ENCODE assay signal across 22 mouse cellular contexts in the genomic region with DNA sequence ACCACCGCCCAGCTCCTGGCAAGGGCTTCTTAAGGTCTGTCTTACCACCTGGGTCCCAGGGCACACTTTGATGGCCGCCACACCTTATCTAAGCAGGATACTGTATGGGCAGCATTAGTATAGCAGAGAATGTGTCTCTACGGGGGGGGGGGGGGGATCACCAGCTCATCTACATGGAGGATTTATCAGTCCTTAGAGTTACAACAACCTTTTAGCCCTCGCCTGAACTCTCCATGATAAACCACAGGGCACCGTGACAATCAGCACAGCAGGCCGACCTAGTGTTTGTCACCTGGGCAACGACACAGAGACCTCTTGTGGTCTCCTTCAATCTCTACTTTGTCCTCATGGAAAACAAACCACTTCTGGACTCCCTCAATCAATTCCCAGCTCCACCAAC.
DNase-seq lines count a peak whose midpoint lies in the region; ATAC-seq and TF ChIP-seq lines count a peak whose summit lies in the region.
"Had no signal": no experiment of that assay in that cellular context is flagged by ENCODE, and none has a peak within 500 bp of the region (broad histone marks: within the 10 kb centered on the region; RNA-seq: fewer than 3 reads in every experiment).

No protein-coding gene starts in this region.

- no peaks in the 10 kb centered on the region for H3K27me3 ChIP-seq in MEL (ENCODE audit: control insufficient read depth in 1 of 2, insufficient read depth in 2 of 2, low read length in 2 of 2)
- H3K27me3 ChIP-seq in liver, embryonic 14.5 days (ENCODE audit: control insufficient read depth, insufficient read depth, low read length), result no peaks in the 10 kb centered on the region
- H3K27me3 ChIP-seq: embryonic facial prominence, embryonic 13.5 days; kidney, embryonic 15.5 days; limb, embryonic 15.5 days had no signal

- peak; percentile 64 for DNase-seq in MEL (ENCODE audit: low read depth, low spot score)
- peak; percentile 28 for DNase-seq in c-Kit-positive CD71-positive TER-119-negative erythroid progenitor cells, embryonic 14.5 days (ENCODE audit: low read depth)
- DNase-seq in liver, embryonic 14.5 days (ENCODE audit: low read depth in 3 of 3, low spot score in 3 of 3), result peak in 1 of 3 experiments; percentile 30
- no peak for DNase-seq in left cerebral cortex, adult 18-20 months (ENCODE audit: low spot score in 2 of 2)
- no peak for DNase-seq in right cerebral cortex, postnatal 14 days
- DNase-seq: adrenal gland, adult 8-10 months; B cell, adult 2 months; cerebellum, adult 9-11 months; embryo, embryonic 11 days; gastrocnemius, postnatal 10 days; kidney, adult 18-20 months; kidney, postnatal 25 days; right cerebral cortex, adult 18-20 months had no signal

- peak overlapping the region; percentile 60 for H3K27ac ChIP-seq in MEL (ENCODE audit: control insufficient read depth, low read depth, low read length)
- H3K27ac ChIP-seq in liver, embryonic 14.5 days, result no peak overlapping the region
- H3K27ac ChIP-seq: embryonic facial prominence, embryonic 13.5 days; kidney, embryonic 15.5 days; limb, embryonic 10.5 days; limb, embryonic 15.5 days had no signal

- ATAC-seq in liver, embryonic 14.5 days (ENCODE audit: insufficient read depth), result peak; percentile 69
- peak; percentile 58 for ATAC-seq in megakaryocyte-erythroid progenitor cell, adult 5-6 weeks (replicated peaks; ENCODE audit: low FRiP score, low TSS enrichment, poor library complexity, severe bottlenecking)
- ATAC-seq: activated CD4-positive, CD25-positive, alpha-beta regulatory T cell, adult 4 months; hindbrain, embryonic 16.5 days; midbrain, embryonic 16.5 days had no signal

- 17% methylated on average over 7 of the region's 7 CpGs for WGBS in liver, embryonic 14.5 days (ENCODE audit: insufficient replicate concordance)

- H3K4me3 ChIP-seq in MEL (ENCODE audit: control insufficient read depth in 1 of 2, insufficient read depth in 1 of 2, low read depth in 2 of 2, low read length in 2 of 2), result no peak overlapping the region
- H3K4me3 ChIP-seq in liver, embryonic 14.5 days (ENCODE audit: insufficient read depth in 1 of 2, low read depth in 2 of 2, low read length in 2 of 2), result no peak overlapping the region
- H3K4me3 ChIP-seq: embryonic facial prominence, embryonic 13.5 days; kidney, embryonic 15.5 days; limb, embryonic 10.5 days; limb, embryonic 15.5 days had no signal

- TF ChIP-seq POLR2A in MEL (IDR thresholded peaks at IDR 0.05; ENCODE audit: control insufficient read depth in 1 of 2, insufficient read depth in 1 of 2, low read depth in 1 of 2, low read length in 2 of 2, poor library complexity in 1 of 2), result no peak

- H3K79me2 ChIP-seq in MEL (ENCODE audit: control insufficient read depth, insufficient read depth, low read length, poor library complexity), result no peaks in the 10 kb centered on the region

- TF ChIP-seq EP300 in MEL (IDR thresholded peaks at IDR 0.05; ENCODE audit: low read depth in 1 of 2, low read length in 2 of 2), result peak in 1 of 2 experiments; percentile 23; a peak in 2 of 4 replicates
- TF ChIP-seq EP300 in liver, embryonic 14.5 days (IDR thresholded peaks at IDR 0.05; ENCODE audit: low read depth), result peak; percentile 38

- no peak for TF ChIP-seq CTCF in MEL (IDR thresholded peaks at IDR 0.05 in 2 of 3, conservative IDR thresholded peaks at IDR 0.05 in 1 of 3; ENCODE audit: control insufficient read depth in 1 of 3, insufficient read depth in 1 of 3, low read depth in 2 of 3, low read length in 3 of 3, poor library complexity in 1 of 3, severe bottlenecking in 1 of 3)
- TF ChIP-seq CTCF in liver, embryonic 14.5 days (IDR thresholded peaks at IDR 0.05; ENCODE audit: low read depth), result 0 out of 2 replicates have a peak, but pooled peaks have one; percentile 3

- no peak overlapping the region for H3K4me2 ChIP-seq in liver, embryonic 14.5 days (ENCODE audit: low read depth)
- H3K4me2 ChIP-seq: embryonic facial prominence, embryonic 13.5 days; kidney, embryonic 15.5 days; limb, embryonic 15.5 days; midbrain, embryonic 11.5 days had no signal

- peaks cover 24 to 28% of the 10 kb centered on the region in 2 experiments for H3K4me1 ChIP-seq in MEL (ENCODE audit: control insufficient read depth in 1 of 2, insufficient read depth in 2 of 2, low read length in 2 of 2)
- H3K4me1 ChIP-seq in liver, embryonic 14.5 days (replicated peaks; ENCODE audit: control insufficient read depth in 2 of 2, insufficient read depth in 2 of 2, low read length in 1 of 2), result peaks cover 27 to 43% of the 10 kb centered on the region in 2 experiments

- H3K9ac ChIP-seq in MEL (ENCODE audit: control insufficient read depth, low read depth, low read length, poor library complexity, severe bottlenecking), result 0 out of 2 replicates have a peak overlapping the region, but pooled peaks have one; percentile 9
- no peak overlapping the region for H3K9ac ChIP-seq in liver, embryonic 14.5 days (replicated peaks)
- H3K9ac ChIP-seq: embryonic facial prominence, embryonic 13.5 days; kidney, embryonic 15.5 days; limb, embryonic 15.5 days had no signal

- no peak for TF ChIP-seq RAD21 in MEL (IDR thresholded peaks at IDR 0.05; ENCODE audit: low read depth, low read length)

- peaks cover 0 to 34% of the 10 kb centered on the region in 2 experiments; a peak in 2 of 4 replicates for H3K36me3 ChIP-seq in MEL (ENCODE audit: control insufficient read depth in 1 of 2, insufficient read depth in 2 of 2, low read length in 2 of 2)
- no peaks in the 10 kb centered on the region for H3K36me3 ChIP-seq in liver, embryonic 14.5 days (replicated peaks; ENCODE audit: control insufficient read depth, insufficient read depth, low read depth)
- H3K36me3 ChIP-seq: embryonic facial prominence, embryonic 13.5 days; kidney, embryonic 15.5 days; limb, embryonic 10.5 days; limb, embryonic 15.5 days had no signal

- no peaks in the 10 kb centered on the region for H3K9me3 ChIP-seq in MEL (replicated peaks; ENCODE audit: insufficient read depth, low read length)
- no peaks in the 10 kb centered on the region for H3K9me3 ChIP-seq in liver, embryonic 14.5 days (ENCODE audit: control insufficient read depth, low read length)
- H3K9me3 ChIP-seq: embryonic facial prominence, embryonic 13.5 days; kidney, embryonic 15.5 days; limb, embryonic 10.5 days; limb, embryonic 15.5 days had no signal

TF ChIP-seq in MEL, 35 proteins besides CTCF, POLR2A, EP300 and RAD21:
- TF ChIP-seq E2F4 (IDR thresholded peaks at IDR 0.05; ENCODE audit: borderline replicate concordance, low read depth, low read length) (no peak), TAL1 (IDR thresholded peaks at IDR 0.05; ENCODE audit: low read length) (peak; percentile 51; the same call in 1 of the 2 replicates), ZNF384 (IDR thresholded peaks at IDR 0.05; ENCODE audit: low read depth, low read length) (peak; percentile 75), MYB (IDR thresholded peaks at IDR 0.05; ENCODE audit: low read depth, low read length) (no peak), ETS1 (IDR thresholded peaks at IDR 0.05; ENCODE audit: low read depth, low read length) (0 out of 2 replicates have a peak, but pooled peaks have one; percentile 25), TCF12 (IDR thresholded peaks at IDR 0.05; ENCODE audit: low read depth, low read length) (0 out of 2 replicates have a peak, but pooled peaks have one; percentile 36), GATA1 (IDR thresholded peaks at IDR 0.05; ENCODE audit: low read depth, low read length) (peak; percentile 32; the same call in 1 of the 2 replicates)

Comparison
In these comparisons a context has a peak if more than half of its experiments do, and no peak if none do; other contexts are left out.
1. DNase-seq: peak in MEL (single experiment) and c-Kit-positive CD71-positive TER-119-negative erythroid progenitor cells, embryonic 14.5 days (single experiment); none in left cerebral cortex, adult 18-20 months (0 of 2) and right cerebral cortex, postnatal 14 days (single experiment).